ENCODE assay signal across 16 mouse cellular contexts in genomic region chr19:32638276-32638903, GRCm38 (mm10). TPM values are rescaled to one million over a fixed set of nuclear protein-coding genes. Genes with fewer than 3 reads are reported as not detected.
DNase-seq lines count a peak whose midpoint lies in the region; ATAC-seq lines count a peak whose summit lies in the region.
"Had no signal": no experiment of that assay in that cellular context is flagged by ENCODE, and none has a peak within 500 bp of the region (broad histone marks: within the 10 kb centered on the region; RNA-seq: fewer than 3 reads in every experiment).

No protein-coding gene starts in this region.

- intact Hi-C loops in left cerebral cortex, postnatal 14 days (cut with DNase I) = no loop called here

- peak overlapping the region; percentile 53 for H3K4me2 ChIP-seq in heart, embryonic 16.5 days (ENCODE audit: low read depth, low read length)
- H3K4me2 ChIP-seq in liver, embryonic 13.5 days = peak overlapping the region; percentile 30
- H3K4me2 ChIP-seq in midbrain, embryonic 15.5 days = peak overlapping the region; percentile 14
- H3K4me2 ChIP-seq: limb, embryonic 13.5 days had no signal

- WGBS in heart, embryonic 16.5 days = 24% methylated on average over 13 of the region's 13 CpGs
- WGBS in liver, embryonic 13.5 days (ENCODE audit: insufficient replicate concordance) = 32% methylated on average over 13 of the region's 13 CpGs
- 21% methylated on average over 13 of the region's 13 CpGs for WGBS in midbrain, embryonic 15.5 days

- no peaks in the 10 kb centered on the region for H3K27me3 ChIP-seq in heart, embryonic 16.5 days (ENCODE audit: control insufficient read depth, insufficient read depth, low read length)
- H3K27me3 ChIP-seq in liver, embryonic 13.5 days = no peaks in the 10 kb centered on the region
- H3K27me3 ChIP-seq in midbrain, embryonic 15.5 days (replicated peaks) = no peaks in the 10 kb centered on the region
- H3K27me3 ChIP-seq: limb, embryonic 13.5 days had no signal

- no peak overlapping the region for H3K27ac ChIP-seq in heart, embryonic 16.5 days (ENCODE audit: low read length)
- peak overlapping the region; percentile 70; the same call in 1 of the 2 replicates for H3K27ac ChIP-seq in liver, embryonic 13.5 days
- H3K27ac ChIP-seq in midbrain, embryonic 15.5 days = no peak overlapping the region
- H3K27ac ChIP-seq: hindbrain, embryonic 10.5 days; limb, embryonic 13.5 days had no signal

- peaks cover 3% of the 10 kb centered on the region for H3K36me3 ChIP-seq in heart, embryonic 16.5 days (ENCODE audit: control insufficient read depth, insufficient read depth)
- H3K36me3 ChIP-seq in liver, embryonic 13.5 days = peaks cover 2% of the 10 kb centered on the region
- no peaks in the 10 kb centered on the region for H3K36me3 ChIP-seq in midbrain, embryonic 15.5 days (replicated peaks)
- H3K36me3 ChIP-seq: hindbrain, embryonic 10.5 days had no signal

- H3K4me1 ChIP-seq in heart, embryonic 16.5 days (ENCODE audit: control insufficient read depth, insufficient read depth, low read length) = peaks cover 16% of the 10 kb centered on the region
- H3K4me1 ChIP-seq in liver, embryonic 13.5 days (replicated peaks) = peaks cover 22% of the 10 kb centered on the region
- 0 out of 2 replicates have a peak, but pooled peaks cover 4% of the 10 kb centered on the region for H3K4me1 ChIP-seq in midbrain, embryonic 15.5 days
- H3K4me1 ChIP-seq: limb, embryonic 13.5 days had no signal

- H3K4me3 ChIP-seq in heart, embryonic 16.5 days (ENCODE audit: low read length) = no peak overlapping the region
- H3K4me3 ChIP-seq in liver, embryonic 13.5 days (replicated peaks) = no peak overlapping the region
- no peak overlapping the region for H3K4me3 ChIP-seq in midbrain, embryonic 15.5 days
- H3K4me3 ChIP-seq: hindbrain, embryonic 10.5 days; limb, embryonic 13.5 days had no signal

- H3K9me3 ChIP-seq in heart, embryonic 16.5 days (replicated peaks; ENCODE audit: control insufficient read depth, low read length) = no peaks in the 10 kb centered on the region; the same call in 1 of the 2 replicates
- H3K9me3 ChIP-seq in liver, embryonic 13.5 days (replicated peaks) = 0 out of 2 replicates have a peak, but pooled peaks cover 2% of the 10 kb centered on the region
- no peaks in the 10 kb centered on the region for H3K9me3 ChIP-seq in midbrain, embryonic 15.5 days
- H3K9me3 ChIP-seq: hindbrain, embryonic 10.5 days; limb, embryonic 13.5 days had no signal

- no peak for ATAC-seq in heart, embryonic 16.5 days (replicated peaks; ENCODE audit: extremely low read depth, insufficient read depth, low FRiP score)
- no peak for ATAC-seq in liver, embryonic 13.5 days (ENCODE audit: low read depth)
- ATAC-seq in midbrain, embryonic 15.5 days (replicated peaks) = peak; percentile 69
- ATAC-seq in inflammation-experienced regulatory T-cells, adult 6 months = no peak
- ATAC-seq in monocyte, adult 5-6 weeks (replicated peaks; ENCODE audit: insufficient number of reproducible peaks, low FRiP score, low TSS enrichment, poor library complexity, severe bottlenecking) = no peak
- ATAC-seq: CD4-positive, CD25-positive, alpha-beta regulatory T cell, adult 4 months had no signal

- no peak for DNase-seq in heart, adult 8-10 months (ENCODE audit: low spot score)
- DNase-seq in brain, adult 2 months (ENCODE audit: low read depth, low spot score) = peak; percentile 9
- no peak for DNase-seq in liver, embryonic 13.5 days
- no peak for DNase-seq in left cerebral cortex, postnatal 14 days (ENCODE audit: low spot score in 2 of 2)
- DNase-seq: cerebellum, adult 9-10 months; embryo, embryonic 11 days; gastrocnemius, postnatal 25 days; kidney, adult 2 months; right cerebral cortex, postnatal 14 days had no signal

- no peak overlapping the region for H3K9ac ChIP-seq in heart, embryonic 16.5 days (ENCODE audit: low read length)
- H3K9ac ChIP-seq in liver, embryonic 13.5 days = 0 out of 2 replicates have a peak overlapping the region, but pooled peaks have one; percentile 17
- no peak overlapping the region for H3K9ac ChIP-seq in midbrain, embryonic 15.5 days
- H3K9ac ChIP-seq: limb, embryonic 13.5 days had no signal

RNA-seq across cellular contexts. Expression of gene Papss2, which starts 42.8 kb away (rescaled TPM):
- 5.2 and 5.8 TPM in 2 replicates for polyA plus RNA-seq in heart, embryonic 16.5 days (2015; fragmentation: Nextera tagmentation; extraction: Ambion mirVana)
- total RNA-seq in heart, adult 8-10 months (2022) = 10 to 100 TPM; 12.5 to 19.5 (median 15.6) TPM
- 2.1 and 3.2 TPM in 2 replicates for polyA plus RNA-seq in liver, embryonic 13.5 days (2015; fragmentation: Nextera tagmentation; extraction: Ambion mirVana)
- 0.81 and 1.1 TPM in 2 replicates for polyA plus RNA-seq in midbrain, embryonic 15.5 days (2015; fragmentation: Nextera tagmentation; extraction: Ambion mirVana)
- total RNA-seq in left cerebral cortex, postnatal 14 days (2021) = 1 to 10 TPM; 3.3 to 5.5 TPM
- polyA plus RNA-seq in inflammation-experienced regulatory T-cells, adult 6 months (2017; shearing (Covaris generic)) = under 1 TPM; 0.30 to 0.39 (median 0.39) TPM
- 0.58 to 2.8 TPM (median 1.4 TPM) in 3 replicates for total RNA-seq in monocyte, adult 5-6 weeks (2017)
